Mouse (Mus musculus): ENCODE measurements at regions not wholly inside any gene's neighbourhood (a gene's known extent, or its start where the extent isn't known, plus 50 kb on each side); places are given as distances from the start of the nearest gene placed in this dataset.
A peak's percentile ranks its signal among the peaks of the same experiment; 100 is the strongest.

DNA sequence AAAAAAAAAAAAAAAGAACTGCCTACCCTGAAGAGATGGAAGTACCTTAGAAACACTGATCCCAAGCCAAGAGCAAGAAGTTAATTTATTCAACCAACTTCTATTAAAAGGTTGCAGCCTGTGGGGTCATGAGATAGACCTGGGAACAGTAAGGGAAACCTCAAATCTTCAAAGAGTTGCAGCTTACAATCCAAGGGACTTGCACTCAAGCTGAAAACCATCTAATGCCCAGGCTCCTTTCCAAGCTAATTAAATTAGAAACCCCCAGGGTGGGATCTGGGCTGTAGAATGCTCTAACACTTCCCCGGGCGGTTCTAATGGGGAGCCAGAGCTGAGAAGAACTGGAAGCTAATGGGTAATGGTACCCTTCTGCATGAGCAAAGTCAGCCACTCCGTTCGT lies 278.0 kb downstream of the Hlx start:
- DNase-seq: no peak

DNA sequence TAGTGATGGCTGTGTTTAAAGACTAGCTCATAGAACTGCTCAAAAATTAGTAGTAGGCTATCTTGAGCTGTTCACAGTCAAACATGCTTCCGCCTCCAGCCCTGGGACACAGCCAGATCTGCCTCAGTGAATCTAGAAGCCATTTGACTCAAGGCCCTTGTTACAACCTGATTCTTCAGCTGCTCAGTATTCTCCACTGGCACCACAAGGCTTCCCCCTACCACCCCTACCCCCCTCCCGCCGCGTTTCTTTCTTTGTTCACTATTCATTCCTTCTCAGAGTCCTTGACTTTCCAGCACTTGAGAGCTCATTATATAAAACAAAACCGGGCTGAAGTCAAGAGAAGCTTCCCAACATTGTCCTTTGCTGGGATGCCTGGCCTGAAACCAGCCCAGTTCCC lies 278.7 kb downstream of the Hlx start:
- DNase-seq: no peak

DNA sequence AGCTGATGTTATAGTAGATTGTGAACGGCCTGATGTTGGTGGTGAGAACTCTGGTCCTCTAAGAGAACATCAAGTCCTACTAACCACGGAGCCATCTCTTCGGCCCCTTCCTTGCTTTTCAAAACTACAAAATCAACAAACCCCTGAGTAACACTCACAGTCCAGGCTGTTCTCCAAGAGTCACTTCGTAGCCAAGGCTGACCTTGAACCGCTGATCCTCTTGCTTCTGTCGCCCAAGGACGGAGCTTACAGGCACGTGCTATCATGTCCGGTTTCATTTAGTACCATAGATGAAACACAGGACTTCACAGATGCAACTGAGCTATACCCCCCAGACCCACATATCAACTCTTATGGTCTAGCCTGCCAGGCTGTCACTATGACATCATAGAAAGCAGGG lies 279.4 kb downstream of the Hlx start:
- DNase-seq: no peak

- DNase-seq: no peak
These were observed 280.7 kb downstream of the Hlx start for GRCm38 (mm10) chr1:184451686-184452085.

- no peak for DNase-seq
These were observed 283.4 kb downstream of the Hlx start for GRCm38 (mm10) chr1:184449007-184449406.

DNA sequence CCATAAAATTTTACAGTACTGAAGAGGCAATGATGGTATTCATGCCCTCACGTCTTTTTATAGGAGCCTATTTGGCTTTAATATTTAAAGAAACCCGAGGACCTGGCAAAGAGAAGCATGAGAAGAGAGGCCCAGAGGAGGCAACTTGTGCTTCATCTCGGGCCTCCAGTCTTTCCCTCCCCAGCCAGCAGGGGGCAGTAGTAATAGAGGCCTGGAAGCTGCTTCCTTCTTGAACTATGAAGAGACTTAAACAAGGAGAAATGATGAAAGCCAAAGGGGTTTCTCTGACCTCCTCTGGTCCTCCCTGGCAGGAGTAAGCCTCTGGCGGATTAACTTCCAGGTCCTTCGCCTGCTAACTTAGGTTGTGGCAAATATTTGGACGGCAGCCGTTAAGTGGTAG lies 284.5 kb downstream of the Hlx start:
- DNase-seq: peak; percentile 87

DNA sequence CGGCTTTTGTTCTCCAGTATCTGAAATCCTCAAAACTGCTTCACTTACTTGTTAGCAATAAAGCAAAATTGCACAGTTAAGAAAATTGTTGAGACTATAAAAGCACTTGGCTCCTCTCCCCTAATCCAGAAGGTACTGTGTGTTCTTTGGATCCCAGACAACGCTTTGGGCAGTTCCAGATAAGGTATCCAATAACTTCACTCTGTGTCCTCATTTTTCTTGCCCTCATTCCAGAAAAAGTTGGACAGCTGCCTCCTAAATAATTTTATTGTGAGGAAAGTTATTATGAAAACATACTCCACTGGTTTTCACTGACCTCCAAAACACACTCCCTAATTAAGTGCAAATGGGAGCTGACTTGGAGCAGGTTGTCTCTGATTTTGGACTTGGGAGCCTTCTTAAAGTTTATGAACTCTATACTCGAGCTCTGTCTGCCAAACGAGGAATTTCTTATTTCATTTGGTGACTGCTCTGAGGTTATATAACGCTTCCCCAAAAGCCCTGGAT lies 285.2 kb downstream of the Hlx start:
- DNase-seq: no peak

- DNase-seq: no peak
These were observed 288.2 kb downstream of the Hlx start for GRCm38 (mm10) chr1:184444189-184444588.

- DNase-seq: no peak
These were observed 289.7 kb downstream of the Hlx start for GRCm38 (mm10) chr1:184442701-184443100.

DNA sequence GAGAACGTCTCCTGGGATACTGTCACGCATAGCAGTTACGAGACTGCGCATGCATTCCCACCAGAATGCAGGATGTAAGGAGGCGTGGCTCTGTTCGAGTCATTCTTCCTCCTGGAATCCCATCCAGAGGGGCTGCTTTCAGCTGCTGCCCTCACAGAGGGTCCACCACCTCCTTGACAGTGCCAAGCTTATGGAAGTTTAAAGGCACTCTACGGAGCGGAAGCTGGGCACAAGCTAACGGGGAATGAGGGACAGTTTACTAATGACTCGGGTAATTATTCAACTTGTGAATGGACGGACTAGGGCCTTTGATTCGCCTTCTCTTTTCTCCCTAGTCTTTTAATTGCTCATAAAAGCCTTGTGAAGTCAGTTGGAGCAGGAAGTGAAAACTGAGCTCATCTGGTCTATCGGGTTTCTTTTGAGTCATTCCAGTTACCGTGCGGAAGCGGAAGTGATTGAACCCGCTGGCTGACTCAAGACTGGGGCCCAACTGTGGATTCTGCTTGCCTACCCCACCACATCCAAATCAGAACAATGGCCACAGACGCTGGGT lies 291.3 kb downstream of the Hlx start:
- peak; percentile 55 for DNase-seq

GRCm38 (mm10) chr1:184439506-184439905 lies 292.9 kb downstream of the Hlx start:
- DNase-seq: no peak

GRCm38 (mm10) chr1:184436387-184436786 lies 296.0 kb downstream of the Hlx start:
- no peak for DNase-seq

DNA sequence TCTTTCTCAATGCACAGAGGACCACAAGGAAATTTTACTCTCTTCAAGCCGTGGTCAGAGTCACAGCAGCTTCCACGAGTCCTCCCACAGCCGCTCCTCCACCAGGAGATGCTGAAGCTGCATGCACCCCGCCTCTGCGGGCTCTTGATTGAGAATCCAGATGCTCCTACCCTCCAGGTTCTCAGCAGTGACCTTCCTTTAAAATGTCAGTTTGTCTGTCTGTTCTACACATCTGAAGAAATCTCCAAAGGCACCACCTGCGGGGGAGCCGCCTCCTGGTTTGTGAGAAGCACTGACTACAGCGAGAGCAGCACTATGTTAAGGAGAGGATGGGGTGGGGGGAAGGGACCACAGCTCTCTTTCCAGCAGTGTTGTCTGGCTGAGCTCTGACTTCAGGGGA lies 303.8 kb downstream of the Hlx start:
- DNase-seq: no peak

DNA sequence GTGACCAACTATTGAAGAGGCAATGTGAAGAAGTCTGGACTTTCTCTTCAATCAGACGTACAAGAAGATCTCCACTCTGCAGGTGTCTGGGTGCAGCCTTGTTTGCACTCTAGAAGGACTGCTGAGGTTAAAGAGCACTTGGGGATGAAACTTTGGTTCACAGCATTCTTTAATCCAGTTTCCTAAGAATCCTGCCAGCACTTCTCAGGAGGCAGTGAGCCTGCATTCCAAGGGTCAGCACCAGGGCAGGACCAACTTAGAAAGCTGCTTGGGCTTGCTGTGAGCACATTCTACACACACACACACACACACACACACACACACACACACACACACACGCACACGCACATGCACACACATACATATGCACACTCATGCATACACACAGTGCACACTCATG lies 304.4 kb downstream of the Hlx start:
- no peak for DNase-seq

DNA sequence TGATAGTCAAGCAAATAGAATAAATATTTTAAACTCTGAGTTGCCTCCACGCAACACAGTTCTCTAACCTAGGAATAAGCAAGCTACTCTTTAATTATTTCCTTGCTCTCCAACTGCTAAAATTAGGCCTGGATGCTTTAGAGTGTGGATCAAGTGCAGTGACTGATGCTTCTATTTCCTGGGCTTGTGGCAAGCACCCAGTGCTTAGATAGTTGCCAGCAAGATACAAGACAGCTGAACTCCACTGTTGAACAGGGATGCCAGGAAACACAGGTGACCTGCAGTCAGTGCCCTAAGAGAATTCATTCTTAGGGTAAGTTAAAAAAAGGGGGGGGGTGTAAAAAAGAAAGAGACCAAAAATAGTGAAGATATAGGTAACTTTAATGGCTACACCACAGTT lies 306.7 kb downstream of the Hlx start:
- no peak for DNase-seq

GRCm38 (mm10) chr1:184424035-184424434 lies 308.4 kb downstream of the Hlx start:
- DNase-seq: no peak

GRCm38 (mm10) chr1:184412596-184412995 lies 319.8 kb downstream of the Hlx start:
- peak; percentile 39 for DNase-seq

GRCm38 (mm10) chr1:184411066-184411465 lies 321.4 kb downstream of the Hlx start:
- DNase-seq: peak; percentile 61

- DNase-seq: no peak
These were observed 322.4 kb downstream of the Hlx start for GRCm38 (mm10) chr1:184409986-184410385.

- no peak for DNase-seq
These were observed 329.4 kb downstream of the Hlx start for GRCm38 (mm10) chr1:184402985-184403384.

GRCm38 (mm10) chr1:184395215-184395614 lies 337.2 kb downstream of the Hlx start:
- peak; percentile 84 for DNase-seq

DNA sequence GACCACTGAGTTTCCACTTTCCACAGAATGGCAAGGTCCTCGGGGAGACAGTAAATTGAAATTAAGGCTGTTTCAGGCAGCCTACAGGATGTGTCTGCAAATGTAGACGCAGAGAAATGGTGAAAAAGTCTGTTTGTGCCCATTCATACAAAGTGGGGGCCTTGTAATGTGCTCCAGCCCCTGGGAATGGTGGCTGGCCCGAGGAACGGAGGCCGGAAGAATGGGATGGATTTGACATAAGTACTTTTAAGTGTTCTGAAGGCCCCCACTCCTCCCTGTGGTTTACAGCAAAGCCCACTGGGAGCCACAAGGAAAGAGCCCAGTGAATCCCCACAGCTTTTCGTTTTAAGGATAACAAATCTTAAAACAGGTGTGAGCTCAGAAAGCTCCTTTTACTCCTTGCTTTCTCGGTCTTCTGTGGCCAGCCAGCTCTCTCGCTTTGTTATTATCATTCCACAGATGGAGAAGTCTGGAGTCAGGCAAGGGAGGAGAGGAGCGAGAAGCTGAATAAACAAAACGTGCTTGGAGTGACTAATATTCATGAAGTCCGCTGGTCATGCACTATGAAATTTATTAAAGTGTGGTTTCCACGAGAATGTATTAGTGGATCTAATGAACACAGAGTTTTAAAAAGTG lies 337.7 kb downstream of the Hlx start:
- no peak for DNase-seq

DNA sequence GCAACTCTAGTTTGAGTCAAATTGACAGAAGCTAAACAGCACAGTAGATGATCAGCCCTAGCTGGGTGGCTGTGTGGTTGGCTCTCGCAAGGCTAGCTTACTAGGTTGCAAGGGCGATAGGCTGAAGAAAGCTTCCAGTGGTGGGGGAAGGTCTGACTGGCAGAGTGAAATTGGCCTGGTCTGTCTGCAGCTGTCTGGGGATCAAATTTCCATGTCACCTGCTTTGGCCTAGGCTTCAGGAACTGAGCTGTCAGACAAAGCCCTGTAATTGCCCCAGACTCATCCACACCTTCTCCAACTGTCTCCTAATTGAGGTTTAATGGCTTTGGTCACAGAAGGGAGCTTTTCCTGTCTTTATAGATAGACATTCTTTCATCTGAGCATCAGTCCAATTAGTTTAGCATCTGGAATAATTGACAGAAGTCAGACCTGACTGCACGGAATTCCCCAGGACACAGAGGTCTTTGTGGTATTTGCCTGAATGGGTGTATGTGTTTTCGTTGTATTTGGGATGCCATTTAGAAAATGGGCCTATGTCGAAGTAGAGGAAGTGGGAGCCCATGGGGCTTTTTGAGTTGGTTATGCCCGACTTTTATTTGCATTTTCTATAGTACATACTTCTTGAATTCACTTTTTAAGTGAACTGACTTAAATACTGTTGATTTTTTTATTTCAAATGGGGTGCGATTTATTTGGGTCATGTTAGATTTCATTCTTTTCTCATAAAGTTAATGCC lies 348.2 kb downstream of the Hlx start:
- no peak for DNase-seq

DNA sequence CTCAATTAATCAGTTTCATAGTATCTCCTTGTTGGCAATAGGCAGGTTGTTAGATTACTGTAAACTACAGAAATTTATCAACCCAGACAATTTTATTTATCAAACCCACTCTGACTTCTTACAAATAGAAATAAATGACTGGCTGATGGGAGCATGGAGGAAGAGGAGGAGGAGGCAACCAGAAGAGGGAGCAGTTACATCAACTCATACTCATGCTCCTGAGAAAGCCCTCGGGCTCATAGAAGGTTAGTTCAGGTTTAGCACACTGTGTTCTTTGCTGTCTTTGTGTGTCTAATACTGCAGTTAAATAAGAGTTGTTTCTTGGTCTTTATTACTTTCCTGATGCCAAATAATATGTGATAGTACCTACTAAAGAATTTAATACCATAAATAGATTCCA lies 344.6 kb upstream of the 1700056E22Rik start:
- no peak for DNase-seq
